Mouse (Mus musculus) gastrocnemius, postnatal 36 days (tissue): ENCODE measurements around the gene Frmpd3. TPM values are rescaled to one million over a fixed set of nuclear protein-coding genes. Genes with fewer than 3 reads are reported as not detected.

Experiments
- DNase-seq, 2 experiments: peaks; one replicate each; pipeline ENCODE4 v3.0.0; 2022
- intact Hi-C: fragments of 180-260 bp; cut with DNase I; formaldehyde crosslinking; loops from one replicate; pipeline ENCODE4 v1.15.1; 2025
- microRNA-seq, 2 experiments: library from miRNA; unstranded; fragments of <30 nt; microRNA quantifications; one replicate each; pipeline ENCODE4 v1.2.0; 2021
- total RNA-seq, 2 experiments: library from RNA; stranded (reverse); gene quantifications; 2 replicates each; pipeline ENCODE4 v1.2.3; 2021

The Frmpd3 gene
- total RNA-seq, 2 experiments from 2014 or later = not detected

DNA sequence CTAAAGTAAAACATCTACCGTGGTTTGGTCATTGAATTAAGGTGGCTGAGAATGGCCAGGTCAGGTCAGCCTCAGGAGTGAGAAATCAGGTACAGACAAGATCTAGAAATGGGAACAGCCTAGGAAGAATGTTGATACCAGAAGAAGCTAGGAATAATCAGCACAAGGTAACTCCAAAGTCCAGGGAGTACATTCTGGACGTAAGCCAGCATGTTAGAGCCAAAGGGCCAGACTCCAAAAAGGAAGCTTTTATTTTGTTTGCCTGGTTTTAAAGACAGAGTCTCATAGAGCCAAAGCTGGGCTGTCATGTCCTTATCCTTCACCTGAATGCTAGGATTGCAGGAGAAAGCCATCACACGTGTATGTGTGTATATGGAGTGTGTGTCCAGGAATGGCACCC, 108.0 kb downstream of the Frmpd3 start:
- intact Hi-C loops = no loop called here
- DNase-seq = no peak

DNA sequence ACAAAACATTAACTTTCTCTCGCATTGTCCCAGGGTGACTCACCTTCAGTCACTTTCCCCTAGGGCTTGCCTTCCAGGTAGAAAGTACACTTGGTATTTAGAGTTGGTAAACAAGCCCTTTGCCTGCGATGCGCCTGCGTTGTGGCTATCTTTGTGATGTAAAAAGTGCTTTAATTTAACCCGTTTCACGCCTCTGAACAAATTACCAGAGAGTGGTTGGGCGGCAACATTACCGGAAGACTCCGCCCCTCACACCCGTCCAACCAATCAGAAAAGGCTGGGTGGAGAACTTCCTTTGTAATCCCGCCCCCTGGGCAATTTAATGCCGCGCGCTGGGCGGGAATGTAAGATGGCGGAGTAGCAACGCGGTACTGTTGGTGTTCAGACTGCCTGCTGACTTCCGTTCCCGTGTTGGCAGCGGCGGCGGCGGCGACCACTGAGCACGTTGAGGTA, 114.2 kb downstream of the Frmpd3 start, which contains the start of gene Prps1:
Gene Prps1, plus strand, starts transcription at position 335 of the 453 bp plus-strand sequence.
- intact Hi-C loops = no loop called here
- peak; percentile 76 to 80 for DNase-seq

DNA sequence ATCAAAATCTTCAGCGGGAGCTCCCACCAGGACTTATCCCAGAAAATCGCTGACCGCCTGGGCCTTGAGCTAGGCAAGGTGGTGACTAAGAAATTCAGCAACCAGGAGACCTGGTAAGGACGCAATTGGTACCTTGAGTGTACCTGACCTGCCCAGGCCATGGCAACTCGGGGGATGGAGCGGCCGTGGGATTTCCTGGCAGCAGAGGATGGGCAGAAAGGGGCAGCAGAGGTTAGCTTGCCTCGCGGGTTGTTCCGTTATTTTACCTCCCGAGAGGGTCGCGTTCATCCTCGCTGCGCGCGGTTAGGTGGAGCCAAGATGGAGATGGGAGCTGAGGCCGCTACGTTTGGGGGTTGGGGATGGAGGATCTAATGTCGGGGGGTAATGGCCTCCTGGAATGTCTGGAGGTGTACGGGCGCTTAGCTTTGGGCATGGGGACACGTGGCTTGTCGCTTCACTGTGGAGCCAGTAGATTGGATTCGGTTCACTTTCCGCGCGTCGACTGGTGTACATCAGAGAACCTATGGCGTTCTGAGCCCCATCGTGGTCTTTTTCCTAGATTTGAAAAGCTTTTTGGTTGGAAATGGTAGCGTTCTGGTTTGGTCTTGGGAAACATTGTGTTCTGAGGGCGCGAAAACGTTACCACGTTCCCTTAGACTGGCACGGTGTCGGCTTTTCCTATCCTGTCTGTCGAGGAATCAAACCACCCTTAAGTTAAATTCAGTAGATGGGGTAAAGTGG, 114.9 kb downstream of the Frmpd3 start:
- intact Hi-C loops = no loop called here

DNA sequence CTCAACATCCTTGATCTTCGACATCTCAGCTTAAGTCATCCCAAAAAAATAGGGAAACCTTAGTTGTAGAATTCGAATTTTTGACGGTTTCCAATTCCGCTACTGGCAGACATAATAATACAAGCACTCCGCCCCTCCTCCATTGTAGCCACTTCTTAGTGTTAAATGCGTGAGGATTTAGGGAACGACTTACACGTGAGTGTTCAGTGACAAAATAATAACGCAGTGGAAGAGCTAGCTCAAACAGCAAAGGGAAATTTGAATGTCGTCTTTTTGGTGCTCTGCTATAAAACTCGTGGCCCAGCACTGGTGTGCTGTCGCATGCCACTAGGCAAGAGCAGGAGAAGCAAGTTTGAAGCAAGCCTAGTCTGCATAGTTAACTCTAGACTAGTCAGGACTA, 115.4 kb downstream of the Frmpd3 start:
- DNase-seq = no peak
- intact Hi-C loops = no loop called here

More for the DNA sequence above, 114.9 kb downstream of the Frmpd3 start:
- no peak for DNase-seq

DNA sequence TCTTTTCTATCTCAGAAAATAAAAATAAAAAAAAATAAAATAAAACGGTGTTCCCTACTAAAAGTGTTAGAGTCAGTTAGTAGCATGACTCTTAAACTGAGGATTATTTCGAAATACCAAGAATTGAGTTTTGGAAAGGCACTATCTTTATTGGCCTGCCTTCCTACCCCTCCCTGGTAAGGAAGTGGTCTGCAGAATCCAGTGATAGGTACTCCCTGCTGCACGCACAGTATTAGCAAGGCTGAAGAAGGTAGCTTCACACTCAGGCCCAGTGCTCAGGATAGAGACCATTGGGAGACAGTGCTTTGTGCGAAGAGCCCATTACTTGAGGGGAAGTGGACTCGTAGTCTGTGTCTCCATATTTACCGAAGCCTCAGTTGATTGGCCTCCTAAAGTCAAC, 136.2 kb downstream of the Frmpd3 start:
- intact Hi-C loops = no loop called here
- no peak for DNase-seq

DNA sequence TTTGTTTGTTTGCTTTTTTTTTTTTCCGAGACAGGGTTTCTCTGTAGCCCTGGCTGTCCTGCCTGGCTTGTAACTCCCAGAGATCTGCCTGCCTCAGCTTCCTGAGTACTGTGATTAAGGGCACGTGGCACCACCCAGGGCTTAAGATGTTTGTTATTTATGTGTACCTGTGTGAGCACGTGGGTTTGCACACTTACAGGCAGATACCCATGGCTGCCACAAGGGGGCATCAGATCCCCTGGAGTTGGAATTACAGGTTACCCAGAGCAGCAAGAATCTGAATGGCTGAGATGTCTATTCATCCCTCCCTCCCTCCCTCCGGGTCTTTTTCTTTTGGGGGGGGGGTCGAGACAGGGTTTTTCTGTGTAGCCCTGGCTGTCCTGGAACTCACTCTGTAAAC, 137.1 kb downstream of the Frmpd3 start:
- intact Hi-C loops = no loop called here
- DNase-seq = peak; percentile 21 to 36

Small RNAs within 50 kb of the gene (microRNA-seq; reads per million reads assigned to microRNA genes)
- gene Mir3475 = 2.5 to 3.0 reads per million in 2 experiments

Other genes starting within 250 kb of the Frmpd3 start
- gene Prps1, start 114.3 kb downstream of the Frmpd3 start, total RNA-seq = 10 to 100 TPM; 28.9 to 29.8 TPM